Mouse (Mus musculus) lung, postnatal 0 days (tissue): ENCODE measurements around the gene Fancg.

ENCODE experiments used
- CTCF ChIP-seq: IDR thresholded peaks from 2 replicates; pipeline ENCODE4 v1.5.1; 2016; ENCODE audit warnings: antibody characterized with exemption, mild to moderate bottlenecking
- EP300 ChIP-seq: IDR thresholded peaks from 2 replicates; pipeline ENCODE4 v1.6.1; 2016; ENCODE audit warnings: antibody characterized with exemption, mild to moderate bottlenecking, control low read depth

GRCm38 (mm10) chr4:42963480-42963879, 46.8 kb downstream of the Fancg start:
- peak; percentile 41 for TF ChIP-seq CTCF
- TF ChIP-seq EP300 = no peak
